Mouse (Mus musculus) lung, postnatal 0 days (tissue): ENCODE results near the gene Ino80b.

Source experiments
- CTCF ChIP-seq: IDR thresholded peaks from 2 replicates; pipeline ENCODE4 v1.5.1; 2016; ENCODE audit warnings: antibody characterized with exemption, mild to moderate bottlenecking
- EP300 ChIP-seq: IDR thresholded peaks from 2 replicates; pipeline ENCODE4 v1.6.1; 2016; ENCODE audit warnings: antibody characterized with exemption, mild to moderate bottlenecking, control low read depth

- TF ChIP-seq CTCF, result no peak
- TF ChIP-seq EP300, result no peak
Measured at GRCm38 (mm10) chr6:83161921-83162641, 36.9 kb upstream of the Ino80b start.
